Mouse (Mus musculus): ENCODE data around the gene Sbds.

DNA sequence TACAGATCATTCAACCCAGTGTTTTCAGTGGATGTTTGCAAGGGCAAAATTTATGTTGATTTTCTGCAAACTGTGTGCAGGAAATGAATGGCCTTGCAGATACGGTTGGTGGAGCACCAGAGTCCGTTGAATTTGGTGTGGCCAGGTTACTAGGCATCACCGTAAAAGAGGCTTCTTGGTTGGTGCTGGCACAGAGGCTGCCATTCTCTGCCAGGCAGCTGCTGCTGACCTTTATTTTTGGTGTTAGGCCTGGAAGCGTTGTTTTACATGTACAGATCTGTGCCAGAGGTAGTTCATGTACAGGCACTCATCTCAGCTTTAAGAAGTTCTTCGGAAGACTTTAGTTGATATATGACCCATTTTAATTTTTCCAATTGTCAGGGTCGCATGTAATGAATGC, 48.3 kb upstream of the Sbds start:
- no peak for TF ChIP-seq CTCF (IDR thresholded peaks at IDR 0.05)
- no peak for TF ChIP-seq EP300 (IDR thresholded peaks at IDR 0.05)
